Mouse (Mus musculus) MEL (cell line): Measurements from ENCODE around the gene Spem1.

Source experiments
- CTCF ChIP-seq, 3 experiments: IDR thresholded peaks in 2 of 3; conservative IDR thresholded peaks in 1 of 3; 2 replicates each; pipeline ENCODE4 v1.5.1; 2011 to 2012; ENCODE audit warnings: low read length in 3 of 3, low read depth in 2 of 3, mild to moderate bottlenecking in 2 of 3, improper control_type of control experiment in 1 of 3, inconsistent platforms in 1 of 3, mixed read lengths in 1 of 3, moderate library complexity in 1 of 3; ENCODE audit not compliant: control insufficient read depth in 1 of 3, insufficient read depth in 1 of 3, poor library complexity in 1 of 3, severe bottlenecking in 1 of 3
- GATA1 ChIP-seq: IDR thresholded peaks from 2 replicates; pipeline ENCODE4 v1.6.1; 2011; ENCODE audit warnings: low read depth, low read length, improper control_type of control experiment
- HCFC1 ChIP-seq: IDR thresholded peaks from 2 replicates; pipeline ENCODE4 v1.6.1; 2012; ENCODE audit warnings: low read depth, mild to moderate bottlenecking, inconsistent platforms, low read length, improper control_type of control experiment, moderate library complexity
- MAX ChIP-seq: IDR thresholded peaks from 2 replicates; pipeline ENCODE4 v1.6.1; 2011; ENCODE audit warnings: low read length, improper control_type of control experiment
- POLR2A ChIP-seq, 2 experiments: IDR thresholded peaks; 2 replicates each; pipeline ENCODE4 v1.6.1; 2011 to 2012; ENCODE audit warnings: low read length in 2 of 2, mild to moderate bottlenecking in 2 of 2, control low read depth in 1 of 2, improper control_type of control experiment in 1 of 2, low read depth in 1 of 2, moderate library complexity in 1 of 2; ENCODE audit not compliant: control insufficient read depth in 1 of 2, insufficient read depth in 1 of 2, poor library complexity in 1 of 2
- TCF12 ChIP-seq: IDR thresholded peaks from 2 replicates; pipeline ENCODE4 v1.6.1; 2014; ENCODE audit warnings: low read depth, mild to moderate bottlenecking, inconsistent platforms, low read length, improper control_type of control experiment, moderate library complexity
- UBTF ChIP-seq: IDR thresholded peaks from 2 replicates; pipeline ENCODE4 v1.6.1; 2012; ENCODE audit warnings: low read depth, mild to moderate bottlenecking, inconsistent platforms, low read length, improper control_type of control experiment, moderate library complexity, borderline replicate concordance; ENCODE audit not compliant: insufficient read depth
- ZKSCAN1 ChIP-seq: IDR thresholded peaks from 2 replicates; pipeline ENCODE4 v1.6.1; 2012; ENCODE audit warnings: low read depth, mild to moderate bottlenecking, inconsistent platforms, low read length, improper control_type of control experiment, moderate library complexity
- ZNF384 ChIP-seq: IDR thresholded peaks from 2 replicates; pipeline ENCODE4 v1.6.1; 2012; ENCODE audit warnings: low read depth, mild to moderate bottlenecking, inconsistent platforms, low read length, improper control_type of control experiment

DNA sequence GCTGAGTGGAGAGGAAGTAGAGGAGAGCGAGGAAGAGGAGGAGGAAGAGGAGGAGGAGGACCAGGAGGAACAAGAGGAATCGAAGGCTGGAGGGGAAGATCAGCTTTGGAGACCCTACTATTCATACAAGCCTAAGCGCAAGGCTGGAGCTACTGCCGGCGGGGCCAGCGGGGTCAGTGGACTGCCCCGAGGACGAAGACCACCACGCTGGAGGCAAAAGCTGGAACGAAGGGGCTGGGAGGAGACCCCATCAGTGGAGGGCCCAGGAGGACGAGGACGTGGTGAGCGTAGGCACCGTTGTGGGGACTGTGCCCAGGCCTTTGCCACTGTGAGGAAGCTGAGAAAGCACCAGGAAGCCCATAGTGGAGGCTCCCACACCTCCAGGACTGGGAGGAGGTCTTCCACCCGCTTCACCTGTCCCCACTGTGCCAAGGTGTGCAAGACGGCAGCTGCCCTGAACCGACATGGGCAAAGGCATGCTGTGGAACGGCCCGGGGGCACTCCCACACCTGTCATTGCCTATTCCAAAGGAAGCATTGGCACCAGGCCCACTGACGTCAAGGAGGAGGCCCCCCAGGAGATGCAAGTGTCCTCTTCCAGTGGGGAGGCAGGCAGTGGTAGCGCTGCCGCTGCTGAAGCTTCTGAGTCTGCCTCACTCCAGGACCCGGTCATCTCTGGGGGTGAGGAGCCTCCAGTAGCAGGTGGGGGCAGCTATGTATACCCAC is 43.6 kb downstream of the Spem1 start:
- TF ChIP-seq TCF12, result no peak
- no peak for TF ChIP-seq ZKSCAN1
- no peak for TF ChIP-seq ZNF384
- no peak for TF ChIP-seq MAX
- no peak for TF ChIP-seq POLR2A (IDR thresholded peaks at IDR 0.05; ENCODE audit: control insufficient read depth in 1 of 2, insufficient read depth in 1 of 2, low read depth in 1 of 2, low read length in 2 of 2, poor library complexity in 1 of 2)
- TF ChIP-seq CTCF (IDR thresholded peaks at IDR 0.05 in 2 of 3, conservative IDR thresholded peaks at IDR 0.05 in 1 of 3; ENCODE audit: control insufficient read depth in 1 of 3, insufficient read depth in 1 of 3, low read depth in 2 of 3, low read length in 3 of 3, poor library complexity in 1 of 3, severe bottlenecking in 1 of 3), result no peak
- TF ChIP-seq GATA1, result no peak
- no peak for TF ChIP-seq HCFC1
- TF ChIP-seq UBTF, result no peak
